Mouse (Mus musculus) liver, embryonic 15.5 days (tissue): ENCODE measurements around the gene Kdelr1. TPM values are rescaled to one million over a fixed set of nuclear protein-coding genes. Genes with fewer than 3 reads are reported as not detected.

Experiments used
- ATAC-seq: fragments of 200-750 bp; cut with Nextera tagmentation; 2 replicates; pipeline ENCODE4 v1.8.0; 2017; ENCODE audit warnings: moderate number of reproducible peaks, mild to moderate bottlenecking, moderate library complexity; ENCODE audit not compliant: insufficient read depth
- H3K27ac ChIP-seq: fragments of 300-500 bp; sonication (generic); replicated peaks from 2 replicates; pipeline ENCODE4 v1.5.1; 2015; ENCODE audit warnings: mild to moderate bottlenecking, inconsistent platforms
- H3K27me3 ChIP-seq: fragments of 300-500 bp; sonication (generic); 2 replicates; pipeline ENCODE4 v1.6.1; 2015; ENCODE audit warnings: mild to moderate bottlenecking, inconsistent platforms
- H3K36me3 ChIP-seq: fragments of 300-500 bp; sonication (generic); replicated peaks from 2 replicates; pipeline ENCODE4 v1.6.1; 2015; ENCODE audit warnings: moderate library complexity, mild to moderate bottlenecking, inconsistent platforms
- H3K4me1 ChIP-seq: fragments of 300-500 bp; sonication (generic); replicated peaks from 2 replicates; pipeline ENCODE4 v1.6.1; 2015; ENCODE audit warnings: inconsistent platforms
- H3K4me2 ChIP-seq: fragments of 300-500 bp; sonication (generic); 2 replicates; pipeline ENCODE4 v1.6.1; 2015; ENCODE audit warnings: moderate library complexity, mild to moderate bottlenecking, inconsistent platforms
- H3K4me3 ChIP-seq: fragments of 300-500 bp; sonication (generic); replicated peaks from 2 replicates; pipeline ENCODE4 v1.5.1; 2015; ENCODE audit warnings: mild to moderate bottlenecking, inconsistent platforms
- H3K9ac ChIP-seq: fragments of 300-500 bp; sonication (generic); 2 replicates; pipeline ENCODE4 v1.6.1; 2015; ENCODE audit warnings: moderate library complexity, mild to moderate bottlenecking, inconsistent platforms
- H3K9me3 ChIP-seq: fragments of 300-500 bp; sonication (generic); replicated peaks from 2 replicates; pipeline ENCODE4 v1.6.1; 2016; ENCODE audit warnings: inconsistent platforms
- WGBS: fragments of 180-500 bp; shearing (Covaris S2); methylation state at CpG from one replicate; pipeline ENCODE4 v1.1.7; 2015; ENCODE audit warnings: mixed read lengths; ENCODE audit not compliant: insufficient replicate concordance; 5-methylcytosine and 5-hydroxymethylcytosine counted together
- polyA plus RNA-seq: library from polyadenylated mRNA; unstranded; fragments of >200 nt; fragmentation: Nextera tagmentation; extraction: Ambion mirVana; gene quantifications from 2 replicates; pipeline ENCODE4 v1.2.1, GENCODE M21; 2015

Kdelr1 gene
- polyA plus RNA-seq, 1 experiment from 2014 or later: 27.6 TPM

DNA sequence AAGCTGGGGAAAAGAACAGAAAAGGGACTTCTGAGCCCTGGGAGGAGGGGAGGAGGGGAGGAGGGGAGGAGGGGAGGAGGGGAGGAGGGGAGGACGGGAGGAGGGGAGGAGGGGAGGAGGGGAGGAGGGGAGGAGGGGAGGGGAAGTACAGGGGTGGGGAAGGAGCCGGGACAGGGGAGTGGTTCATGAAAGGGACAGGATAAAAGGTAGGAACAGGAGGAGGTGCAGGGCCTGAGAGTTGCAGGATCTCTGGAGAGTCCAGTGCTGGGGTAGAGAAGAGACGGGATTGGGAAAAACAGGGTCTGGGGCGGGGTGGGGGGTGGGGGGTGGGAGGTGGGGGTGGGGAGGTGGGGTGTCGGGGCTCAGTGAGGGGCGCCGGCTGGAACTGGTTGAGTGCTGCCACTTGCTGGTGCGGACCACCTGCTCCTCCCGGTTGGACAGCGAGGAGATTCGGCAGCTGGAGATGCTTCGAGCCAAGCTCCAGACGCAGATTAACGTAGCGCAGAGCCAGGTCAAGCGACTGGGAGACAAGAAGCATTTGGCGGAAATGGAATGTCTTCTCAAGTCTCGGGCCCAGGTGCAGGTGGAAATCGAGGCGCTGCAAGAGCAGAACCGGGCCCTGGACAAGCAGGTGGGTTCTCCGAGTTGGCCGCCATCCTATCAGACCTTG is 56.2 kb downstream of the Kdelr1 start:
- no peaks in the 10 kb centered on the region for H3K36me3 ChIP-seq
- peaks cover 11% of the 10 kb centered on the region for H3K4me1 ChIP-seq
- no peak overlapping the region for H3K9ac ChIP-seq
- 51% methylated on average over 20 of the region's 23 CpGs for WGBS
- no peaks in the 10 kb centered on the region; the same call in 1 of the 2 replicates for H3K27me3 ChIP-seq
- H3K9me3 ChIP-seq: no peaks in the 10 kb centered on the region
- no peak overlapping the region for H3K4me3 ChIP-seq
- ATAC-seq: no peak
- no peak overlapping the region for H3K4me2 ChIP-seq
- H3K27ac ChIP-seq: no peak overlapping the region

DNA sequence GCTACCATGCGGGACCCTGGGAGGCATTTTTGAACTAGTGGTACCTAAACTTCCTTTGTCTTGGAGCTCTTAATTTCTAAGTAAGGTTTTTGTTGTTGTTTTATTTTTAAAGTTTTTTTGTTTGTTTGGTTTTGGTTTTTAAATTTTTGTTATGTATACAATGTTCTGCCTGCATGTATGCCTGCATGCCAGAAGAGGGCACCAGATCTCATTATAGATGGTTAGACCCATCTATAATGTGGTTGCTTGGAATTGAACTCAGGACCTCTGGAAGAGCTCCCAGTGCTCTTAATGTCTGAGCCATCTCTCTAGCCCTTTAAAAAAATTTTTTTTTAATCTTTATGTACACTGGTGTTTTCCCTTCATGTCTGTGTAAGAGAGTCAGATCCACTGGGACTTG is 57.1 kb downstream of the Kdelr1 start:
- Histone ChIP-seq H3K9me3 (no peaks in the 10 kb centered on the region), H3K27ac (no peak overlapping the region), H3K36me3 (no peaks in the 10 kb centered on the region), H3K4me1 (peaks cover 2% of the 10 kb centered on the region), H3K4me2 (no peak overlapping the region), H3K27me3 (no peaks in the 10 kb centered on the region; the same call in 1 of the 2 replicates), H3K4me3 (no peak overlapping the region), H3K9ac (no peak overlapping the region)
- no peak for ATAC-seq
- WGBS: 82% methylated on average over 1 of the region's 1 CpGs

Other genes starting within 250 kb of the Kdelr1 start
- 2.8 and 3.8 TPM in 2 replicates for gene Rasip1, start 245.3 kb upstream of the Kdelr1 start, polyA plus RNA-seq
- gene Mamstr, start 232.8 kb upstream of the Kdelr1 start, polyA plus RNA-seq: 0.91 and 1.2 TPM in 2 replicates
- gene Fut2, start 206.4 kb upstream of the Kdelr1 start, polyA plus RNA-seq: 0.06 TPM in 1 of 2 replicates, not detected in the other
- gene Ntn5, start 188.8 kb upstream of the Kdelr1 start, polyA plus RNA-seq: not detected in 2 replicates
- gene Sec1, start 178.4 kb upstream of the Kdelr1 start, polyA plus RNA-seq: 0.05 and 0.06 TPM in 2 replicates
- 0.26 and 0.44 TPM in 2 replicates for gene Car11, start 172.9 kb upstream of the Kdelr1 start, polyA plus RNA-seq
- 0.46 and 0.85 TPM in 2 replicates for gene Dbp, start 167.7 kb upstream of the Kdelr1 start, polyA plus RNA-seq
- 533 and 542 TPM in 2 replicates for gene Rpl18, start 157.3 kb upstream of the Kdelr1 start, polyA plus RNA-seq
- gene Sphk2, start 154.8 kb upstream of the Kdelr1 start, polyA plus RNA-seq: 10.4 and 13.3 TPM in 2 replicates
- gene Fam83e, start 151.6 kb upstream of the Kdelr1 start, polyA plus RNA-seq: 0.30 and 0.33 TPM in 2 replicates
- gene Spaca4, start 147.0 kb upstream of the Kdelr1 start, polyA plus RNA-seq: not detected in 2 replicates
- not detected in 2 replicates for gene Lmtk3, start 89.0 kb upstream of the Kdelr1 start, polyA plus RNA-seq
- gene Sult2b1, start 88.1 kb upstream of the Kdelr1 start, polyA plus RNA-seq: 0.07 and 0.22 TPM in 2 replicates
- 30.4 and 30.9 TPM in 2 replicates for gene Cyth2, start 58.2 kb upstream of the Kdelr1 start, polyA plus RNA-seq
- 0.06 and 0.12 TPM in 2 replicates for gene Kcnj14, start 48.0 kb upstream of the Kdelr1 start, polyA plus RNA-seq
- 24.7 and 25.3 TPM in 2 replicates for gene Grwd1, start 41.8 kb upstream of the Kdelr1 start, polyA plus RNA-seq
- gene Grin2d, start 5.6 kb downstream of the Kdelr1 start, polyA plus RNA-seq: 0.05 TPM in 2 replicates
- 0.94 and 1.3 TPM in 2 replicates for gene Syngr4, start 23.9 kb downstream of the Kdelr1 start, polyA plus RNA-seq
- gene Tmem143, start 24.2 kb downstream of the Kdelr1 start, polyA plus RNA-seq: 3.6 and 4.0 TPM in 2 replicates
- gene Emp3, start 48.6 kb downstream of the Kdelr1 start, polyA plus RNA-seq: 59.9 and 65.0 TPM in 2 replicates
- 0.91 and 1.2 TPM in 2 replicates for gene Ccdc114, start 51.3 kb downstream of the Kdelr1 start, polyA plus RNA-seq
- gene Abcc6, start 157.5 kb downstream of the Kdelr1 start, polyA plus RNA-seq: 11.4 and 16.7 TPM in 2 replicates
- 22.5 and 24.0 TPM in 2 replicates for gene Nomo1, start 160.9 kb downstream of the Kdelr1 start, polyA plus RNA-seq
- 0.08 TPM in 2 replicates for gene Kcnj11, start 228.0 kb downstream of the Kdelr1 start, polyA plus RNA-seq